Mouse (Mus musculus): ENCODE measurements at regions not wholly inside any gene's neighbourhood (a gene's known extent, or its start where the extent isn't known, plus 50 kb on each side); places are given as distances from the start of the nearest gene placed in this dataset.
A peak's percentile ranks its signal among the peaks of the same experiment; 100 is the strongest.

DNA sequence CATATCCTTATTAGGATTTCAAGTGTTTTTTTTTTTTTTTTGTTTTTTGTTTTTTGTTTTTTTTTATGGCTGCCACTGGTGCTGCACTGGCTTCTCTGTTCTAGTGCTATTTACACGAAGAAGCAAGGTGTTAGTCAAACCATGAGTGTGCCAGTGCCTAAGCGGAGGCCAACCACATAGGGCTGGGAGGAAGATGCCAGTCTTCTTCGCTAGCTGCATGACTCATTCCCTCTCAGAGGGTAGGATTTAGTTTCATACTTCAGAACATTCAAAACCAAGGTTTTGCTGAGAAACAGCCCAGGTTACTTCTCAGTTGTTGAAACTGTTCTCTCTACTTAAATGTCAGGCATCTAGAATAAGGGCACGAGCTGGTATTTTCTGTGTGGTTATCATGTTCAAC lies 72.6 kb downstream of the Icos start:
- no peak for DNase-seq (ENCODE audit: low spot score)

DNA sequence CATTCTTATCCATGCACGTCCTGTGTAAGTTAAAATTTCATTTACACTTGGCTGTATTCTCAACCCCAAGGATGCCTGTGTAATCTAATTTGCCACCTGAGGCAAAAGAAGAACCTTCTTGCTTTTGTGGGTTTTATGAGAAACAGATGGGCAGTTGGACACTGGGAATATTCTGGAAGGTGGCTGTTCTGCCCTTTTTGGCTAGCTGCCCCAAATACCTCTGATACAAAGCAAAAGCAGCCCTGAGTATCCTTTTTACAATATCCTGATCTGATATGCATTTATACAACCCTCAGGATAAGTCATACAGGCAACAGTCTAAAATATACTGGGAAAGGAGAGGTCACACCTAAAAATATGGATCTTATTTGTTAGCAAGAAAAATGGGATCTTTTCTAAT lies 75.9 kb downstream of the Icos start:
- no peak for DNase-seq (ENCODE audit: low spot score)

DNA sequence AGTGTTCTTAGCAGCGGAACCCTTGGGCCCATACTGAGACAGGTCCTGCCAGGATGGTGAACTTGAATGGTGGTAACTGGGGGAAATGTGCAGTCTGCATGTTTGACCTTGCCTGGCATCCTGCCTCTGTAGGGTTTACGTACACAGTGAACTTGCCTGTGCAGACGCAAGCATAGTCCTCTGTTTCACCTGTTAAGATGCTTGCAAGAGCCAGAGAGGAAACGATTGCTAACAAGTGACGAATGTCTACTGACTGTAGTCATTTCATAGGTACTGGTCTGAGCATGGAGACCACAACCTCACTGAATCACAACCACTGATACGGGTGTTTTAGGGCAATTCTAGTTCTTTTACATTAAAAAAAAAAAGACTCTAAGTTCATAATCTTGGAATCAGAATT lies 76.7 kb downstream of the Icos start:
- DNase-seq (ENCODE audit: low spot score) = no peak

DNA sequence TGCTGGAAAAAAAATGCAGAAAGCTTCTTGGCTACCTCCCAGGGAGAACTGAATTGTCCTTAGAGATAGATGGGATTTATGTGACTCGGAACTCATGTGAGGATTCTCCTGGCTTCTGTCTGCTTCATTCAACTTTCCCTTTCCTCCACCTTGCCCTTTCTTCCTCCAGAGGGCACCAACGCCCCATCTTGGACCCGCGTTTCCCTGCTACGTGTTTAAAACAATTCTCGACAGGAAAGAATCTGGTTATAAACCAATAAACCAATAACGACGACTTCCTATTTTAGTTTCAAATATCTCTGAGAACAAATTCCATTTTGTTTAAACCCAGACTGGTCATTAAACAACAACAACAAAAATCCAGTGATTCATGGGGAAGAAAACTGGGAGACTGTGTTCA lies 77.4 kb downstream of the Icos start:
- DNase-seq (ENCODE audit: low spot score) = peak; percentile 38

DNA sequence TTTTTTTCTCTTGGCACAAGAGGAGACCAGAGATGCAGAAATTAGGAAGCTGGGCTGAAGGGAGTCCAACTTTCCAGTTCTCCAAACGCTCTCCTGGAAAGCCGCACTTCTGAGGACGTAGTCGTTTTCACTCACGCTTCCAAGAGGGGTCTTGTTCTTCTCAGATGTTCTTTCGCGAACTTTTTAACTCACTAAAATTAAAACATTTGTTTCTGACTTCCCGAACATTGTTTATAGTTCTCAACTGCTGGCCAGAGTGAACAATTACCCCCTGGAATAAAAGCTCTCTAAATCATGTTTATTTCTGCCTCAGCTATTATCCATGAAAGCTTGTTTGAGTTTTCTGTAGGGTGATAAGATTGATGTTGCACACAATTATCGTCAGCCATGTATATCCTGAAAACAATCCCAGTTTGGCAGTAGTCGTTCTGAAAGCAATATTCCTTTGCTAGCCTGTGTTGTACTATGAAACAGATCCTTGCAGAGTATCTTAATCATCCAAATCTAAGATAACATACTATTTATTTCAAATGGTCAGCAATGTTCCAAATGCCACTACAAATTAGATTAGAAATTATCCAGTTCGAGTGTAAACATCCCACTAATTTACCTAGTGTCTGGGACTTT lies 82.3 kb downstream of the Icos start:
- DNase-seq (ENCODE audit: low spot score) = no peak

DNA sequence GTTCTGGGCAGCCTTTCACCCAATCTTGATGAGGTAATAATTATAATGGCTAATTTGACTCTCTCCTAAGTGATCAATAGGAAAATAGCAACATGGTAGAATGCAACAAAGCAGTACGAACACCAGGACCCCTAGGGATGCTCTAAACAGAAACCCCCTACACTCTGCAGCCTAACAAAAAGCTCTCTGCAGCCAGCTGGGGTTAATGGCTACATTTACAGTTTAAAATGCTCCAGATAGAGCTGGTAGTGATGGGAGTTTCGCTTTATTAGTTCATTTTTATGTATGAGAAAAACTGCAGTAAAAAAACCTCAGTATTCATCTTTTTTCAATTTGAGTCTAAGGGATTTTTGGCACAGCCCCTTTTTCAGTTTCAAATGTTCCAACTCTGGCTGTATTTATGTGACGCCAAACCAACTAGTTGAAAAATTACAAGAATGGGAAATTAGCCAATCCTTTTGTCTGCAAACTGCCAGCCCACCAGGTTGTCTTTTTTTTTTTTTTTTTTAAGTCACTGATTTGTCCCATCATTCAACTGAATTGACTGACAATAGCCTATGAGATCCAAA lies 84.2 kb downstream of the Icos start:
- no peak for DNase-seq (ENCODE audit: low spot score)

DNA sequence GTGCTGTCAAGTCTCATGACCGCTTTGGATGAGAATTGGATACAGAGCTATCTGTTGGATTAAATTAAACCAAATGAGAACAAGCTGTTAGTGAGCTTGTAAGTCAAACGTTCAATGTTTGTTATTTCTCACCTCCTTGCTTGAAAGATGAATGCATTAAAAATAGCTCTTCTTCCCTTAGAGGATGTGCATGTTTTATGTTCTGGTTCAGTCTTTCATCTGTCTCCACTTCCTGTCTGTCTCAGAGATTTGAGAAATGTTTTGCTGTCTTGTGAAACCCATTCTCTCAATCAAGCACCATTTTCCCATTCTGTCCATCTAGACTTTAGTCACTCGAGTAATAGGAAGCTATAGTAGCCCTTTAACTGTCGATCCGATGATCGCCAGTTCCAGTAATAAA lies 90.4 kb downstream of the Icos start:
- DNase-seq (ENCODE audit: low spot score) = no peak

DNA sequence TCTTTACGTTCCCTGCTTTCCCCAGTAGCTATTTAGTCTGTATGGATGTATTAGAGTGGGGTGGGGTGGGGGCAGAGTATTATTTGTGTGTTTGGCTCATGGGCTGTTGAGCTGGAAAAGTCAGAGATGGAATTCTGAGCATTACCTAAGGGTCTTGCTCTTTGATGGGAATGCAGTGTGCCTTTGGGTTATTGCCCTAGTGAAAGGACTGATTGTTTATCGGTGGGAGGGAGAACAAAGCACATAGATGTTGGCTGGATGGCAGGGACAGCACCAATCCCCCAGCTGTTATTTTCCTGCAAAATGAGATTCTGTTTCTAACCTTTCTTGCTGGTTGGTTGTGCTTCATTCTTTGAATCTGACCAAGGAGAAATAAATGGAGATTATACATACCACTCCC lies 96.4 kb downstream of the Icos start:
- no peak for DNase-seq (ENCODE audit: low spot score)

DNA sequence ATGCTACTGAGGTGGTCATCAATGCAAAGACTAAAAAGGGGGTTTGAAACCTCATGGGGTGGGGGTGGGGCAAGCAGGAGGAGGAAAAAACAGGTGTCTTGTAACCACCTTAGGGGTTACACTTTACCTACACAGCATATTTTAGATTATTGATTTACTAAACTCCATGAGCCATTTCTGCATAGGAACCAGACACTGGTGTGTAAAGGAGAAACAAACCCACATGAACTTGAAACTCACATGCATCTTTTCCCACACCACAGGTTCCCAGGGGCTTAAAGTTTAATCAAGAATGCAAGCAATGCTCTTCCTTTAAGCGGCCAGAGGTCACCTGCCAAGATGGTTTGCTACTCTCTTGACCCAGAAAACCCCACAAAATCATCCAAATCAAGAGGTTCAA lies 97.6 kb downstream of the Icos start:
- DNase-seq (ENCODE audit: low spot score) = no peak

DNA sequence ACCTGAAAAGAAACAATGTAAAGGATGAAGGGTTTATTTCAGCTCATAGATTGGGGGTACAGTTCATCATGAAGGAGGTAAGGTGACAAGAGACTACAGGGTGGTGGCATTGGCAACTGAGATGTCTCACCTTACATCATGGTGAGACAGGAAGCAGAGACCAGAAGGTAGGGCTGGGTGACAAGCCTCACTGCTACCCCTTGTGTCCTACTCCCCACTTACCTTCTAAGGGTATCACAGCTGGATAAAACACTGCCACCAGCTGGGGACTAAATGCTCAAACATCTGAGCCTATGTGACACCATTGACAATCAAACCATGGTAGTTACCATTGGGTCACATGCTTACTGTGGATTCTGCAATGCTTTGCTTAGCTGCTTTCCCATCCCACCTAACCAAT lies 107.0 kb downstream of the Icos start:
- no peak for DNase-seq (ENCODE audit: low spot score)

DNA sequence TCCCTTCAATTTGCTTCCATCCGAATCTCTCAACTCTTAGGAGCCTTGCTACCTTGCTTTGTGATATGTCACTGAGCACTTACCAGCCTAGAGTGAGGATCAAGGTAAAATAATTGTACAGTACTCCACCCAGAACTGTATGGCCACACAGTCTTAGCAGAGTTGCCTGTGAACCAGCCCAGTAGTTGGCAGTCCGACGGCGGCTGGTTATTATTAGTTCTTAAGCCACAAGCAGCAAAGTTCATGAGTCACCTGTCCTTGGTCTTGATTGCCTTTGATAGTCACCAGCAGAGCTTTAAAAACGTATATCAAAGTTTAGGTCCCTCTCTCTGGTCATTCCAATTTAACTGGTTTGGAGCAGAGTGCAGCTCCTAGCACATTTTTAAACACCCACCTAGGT lies 109.1 kb downstream of the Icos start:
- no peak for DNase-seq (ENCODE audit: low spot score)

DNA sequence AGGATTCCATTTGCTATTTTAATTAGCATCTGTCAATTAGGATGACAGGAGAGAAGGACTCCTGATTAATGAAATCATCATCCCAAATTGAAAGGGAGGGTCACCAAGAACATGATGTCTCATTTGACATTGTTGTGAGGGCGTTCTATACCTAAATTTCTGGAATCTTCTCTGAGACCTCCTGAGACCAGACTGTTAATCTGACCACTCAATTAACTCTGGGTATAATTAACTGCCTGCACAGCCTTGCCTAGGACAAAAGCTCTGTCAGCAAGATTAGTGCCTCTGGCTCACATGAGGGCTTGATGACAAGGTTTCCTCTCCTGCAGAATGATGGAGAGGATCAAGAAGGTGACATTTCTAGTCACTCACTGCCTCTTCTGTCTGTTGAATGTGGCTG lies 113.1 kb downstream of the Icos start:
- no peak for DNase-seq (ENCODE audit: low spot score)

DNA sequence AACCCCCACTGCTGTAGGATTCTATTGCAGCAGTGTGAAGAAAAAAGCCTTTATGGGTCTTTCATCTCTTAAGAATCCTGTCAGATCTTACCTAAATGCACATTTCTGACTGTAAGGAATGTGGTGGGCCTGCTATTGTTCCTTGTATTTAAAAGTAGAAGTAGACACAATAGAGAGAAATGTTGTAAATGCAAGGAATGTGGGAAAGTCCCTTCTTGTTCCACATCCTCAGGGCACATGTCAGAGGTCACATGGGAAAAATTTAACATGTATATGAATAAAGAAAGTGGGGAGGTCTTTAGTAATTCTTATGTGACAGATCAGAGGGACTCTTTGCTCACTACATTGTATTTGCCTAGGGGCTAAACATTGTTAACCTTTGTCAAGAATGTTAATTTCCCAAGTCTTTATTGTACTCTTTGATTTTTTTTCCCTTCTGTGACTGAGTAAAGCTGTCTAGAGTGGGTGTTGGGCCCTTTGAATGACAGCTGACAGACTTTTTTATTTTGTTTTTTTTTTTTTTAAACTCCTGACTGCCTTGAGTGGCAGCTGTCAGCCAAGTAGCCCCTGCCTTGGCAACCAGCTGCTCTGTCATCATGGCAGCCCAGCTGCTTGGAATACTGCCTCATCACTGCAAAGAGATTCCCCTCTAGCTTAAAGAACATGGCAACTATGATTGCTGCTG lies 117.9 kb downstream of the Icos start:
- no peak for DNase-seq (ENCODE audit: low spot score)

DNA sequence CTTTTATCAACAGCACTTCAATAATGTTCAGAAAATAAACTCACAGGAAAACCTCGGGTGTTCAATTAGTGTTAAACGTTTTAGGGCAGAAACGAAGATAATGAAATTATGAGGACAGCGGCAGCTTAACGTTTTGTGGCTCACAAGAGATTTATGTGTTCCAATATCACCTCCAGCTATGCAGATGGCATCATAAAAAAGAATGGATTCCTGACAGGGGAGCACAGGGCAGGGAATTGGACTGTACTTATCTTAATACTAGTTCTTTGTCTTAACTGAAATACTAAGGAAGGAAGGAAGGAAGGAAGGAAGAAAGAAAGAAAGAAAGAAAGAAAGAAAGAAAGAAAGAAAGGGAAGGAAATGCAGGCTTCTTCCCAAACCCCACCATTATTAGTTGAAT lies 121.6 kb downstream of the Icos start:
- no peak for DNase-seq (ENCODE audit: low spot score)

DNA sequence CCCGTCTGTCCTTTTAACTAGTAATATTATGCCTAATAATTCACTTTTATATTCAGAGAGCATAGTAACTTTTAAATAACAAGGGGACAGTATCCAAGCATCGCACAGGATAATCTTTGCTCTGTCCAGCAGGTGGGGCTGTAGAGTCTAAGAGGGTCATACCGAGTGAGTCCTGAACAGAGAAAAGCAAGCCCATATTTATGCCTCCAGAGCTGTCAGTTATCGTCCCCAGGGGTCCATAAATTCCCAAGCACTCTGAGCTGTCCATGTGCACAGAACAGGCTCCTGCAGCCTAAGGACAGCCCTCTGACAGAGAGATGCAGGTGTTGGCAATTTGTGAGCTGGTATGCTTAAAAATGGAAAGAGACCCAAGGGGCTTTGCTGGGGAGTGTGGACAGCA lies 124.0 kb downstream of the Icos start:
- no peak for DNase-seq (ENCODE audit: low spot score)

DNA sequence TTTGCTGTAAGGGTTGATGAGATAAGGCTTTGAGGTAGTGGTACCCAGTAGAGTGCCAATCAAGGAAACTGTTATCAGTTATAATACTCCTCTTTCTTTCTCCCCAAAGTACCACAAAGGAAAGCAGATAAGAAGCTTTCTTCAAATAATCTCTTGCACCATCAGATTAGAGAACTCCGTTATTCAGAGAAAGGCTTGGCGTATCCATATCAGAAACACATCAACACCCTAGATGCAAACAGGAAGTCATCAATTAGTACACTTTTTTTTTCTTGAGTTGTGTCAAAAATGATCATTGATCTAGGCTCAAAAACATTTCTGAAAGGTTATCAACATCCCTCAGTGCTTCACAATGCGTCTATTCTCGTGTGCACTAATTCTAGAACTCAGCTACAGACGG lies 124.6 kb downstream of the Icos start:
- no peak for DNase-seq (ENCODE audit: low spot score)

DNA sequence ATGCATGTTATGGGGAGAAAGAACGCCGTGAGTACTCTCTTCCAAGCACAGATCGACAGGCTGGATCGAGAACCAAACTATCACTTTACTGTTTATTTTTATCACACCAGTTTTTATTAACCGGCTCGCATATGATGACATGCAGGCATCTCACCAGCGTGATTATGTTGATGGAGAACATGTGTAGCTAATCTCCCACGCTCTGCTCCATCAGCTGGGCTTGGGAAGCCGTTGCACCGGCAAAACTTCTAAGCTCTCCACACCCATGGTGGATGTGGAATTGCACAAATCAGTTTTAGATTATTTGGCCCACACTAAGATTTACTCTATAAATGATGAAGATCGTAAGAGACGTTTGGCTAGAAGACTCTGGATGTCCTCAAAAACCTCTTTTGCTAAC lies 125.9 kb downstream of the Icos start:
- no peak for DNase-seq (ENCODE audit: low spot score)

DNA sequence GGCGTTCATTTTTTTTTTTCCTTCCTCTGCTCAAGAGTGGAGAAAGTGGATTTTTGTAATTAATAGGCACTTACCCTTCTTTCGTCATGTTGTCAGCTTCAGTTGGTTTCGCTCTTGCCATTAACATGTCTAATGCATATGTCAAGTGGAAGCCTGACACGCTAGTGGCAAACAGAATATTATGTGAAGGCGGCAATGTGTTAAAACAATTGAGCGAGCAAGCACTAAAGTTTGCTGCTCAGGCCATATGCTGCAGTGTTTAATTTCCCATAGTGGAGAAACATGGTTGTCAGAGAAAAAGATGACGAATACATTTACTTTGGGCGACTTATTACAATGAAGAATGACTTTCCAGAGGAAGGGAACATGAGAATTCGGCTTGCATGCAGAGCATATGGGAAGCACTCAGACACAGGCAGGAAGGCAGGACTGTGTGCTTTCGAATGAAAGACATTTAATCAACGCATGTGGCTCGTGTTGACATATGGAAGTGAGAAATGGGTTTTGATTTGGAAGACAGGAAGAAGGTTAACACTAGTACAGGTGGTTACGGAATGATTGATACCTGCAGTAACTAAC lies 134.1 kb downstream of the Icos start:
- DNase-seq (ENCODE audit: low spot score) = no peak

DNA sequence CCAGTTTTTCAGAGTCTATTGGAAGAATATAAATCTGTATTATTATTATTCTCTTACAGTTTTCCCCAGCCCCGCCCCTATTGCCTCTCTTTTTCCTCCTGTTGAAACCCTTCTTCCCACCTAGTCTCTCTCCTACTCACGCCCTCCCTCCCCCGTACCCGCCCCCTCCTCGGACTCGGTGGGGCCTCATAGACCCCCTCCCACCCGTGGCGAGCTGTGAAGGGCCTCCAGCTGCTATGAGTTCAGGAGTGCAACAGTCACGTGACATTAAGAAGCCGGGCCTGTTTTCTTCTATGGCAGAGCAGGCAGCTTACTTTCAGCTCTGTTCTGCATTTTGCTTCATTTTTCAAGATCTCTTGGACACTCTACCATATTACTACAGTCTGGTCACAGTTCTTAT lies 139.8 kb downstream of the Icos start:
- DNase-seq (ENCODE audit: low spot score) = no peak

DNA sequence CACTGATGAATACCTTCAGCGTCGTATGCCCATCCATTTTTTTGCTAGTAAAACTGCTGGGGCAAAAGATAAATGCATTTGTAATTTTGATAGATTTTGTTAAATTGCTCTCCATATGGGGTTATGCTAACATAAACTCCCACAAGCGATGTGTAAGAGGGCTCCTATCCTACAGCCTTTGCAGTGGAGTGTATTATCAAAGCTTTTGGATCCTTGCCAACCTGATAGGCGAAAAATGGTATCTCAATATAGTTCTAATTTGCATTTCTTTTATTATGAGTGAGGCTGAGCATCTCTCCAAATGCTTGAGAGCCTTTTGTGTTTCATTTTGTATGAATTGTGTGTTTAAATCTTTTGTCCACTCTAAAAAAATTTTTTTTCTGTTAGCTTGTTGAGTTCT lies 140.3 kb downstream of the Icos start:
- no peak for DNase-seq (ENCODE audit: low spot score)

DNA sequence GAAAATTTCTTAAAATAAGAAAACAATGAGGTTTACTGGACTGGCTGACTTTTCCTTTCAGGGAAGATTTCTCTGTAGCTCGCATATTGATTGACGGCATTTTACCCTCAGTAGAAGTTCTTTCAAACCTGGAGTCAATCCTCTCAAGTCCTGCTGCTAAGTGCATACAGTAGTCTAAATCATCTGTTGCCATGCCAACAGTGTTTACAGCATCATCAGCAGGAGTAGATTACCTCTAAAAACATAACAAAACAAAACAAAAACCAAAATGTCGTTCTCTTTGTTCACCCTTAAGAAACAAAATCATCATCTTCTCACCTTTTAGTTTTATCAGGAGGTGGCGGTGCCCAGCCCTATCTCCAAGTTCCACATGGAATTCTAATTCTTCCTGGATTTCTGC lies 143.8 kb downstream of the Icos start:
- DNase-seq (ENCODE audit: low spot score) = no peak

DNA sequence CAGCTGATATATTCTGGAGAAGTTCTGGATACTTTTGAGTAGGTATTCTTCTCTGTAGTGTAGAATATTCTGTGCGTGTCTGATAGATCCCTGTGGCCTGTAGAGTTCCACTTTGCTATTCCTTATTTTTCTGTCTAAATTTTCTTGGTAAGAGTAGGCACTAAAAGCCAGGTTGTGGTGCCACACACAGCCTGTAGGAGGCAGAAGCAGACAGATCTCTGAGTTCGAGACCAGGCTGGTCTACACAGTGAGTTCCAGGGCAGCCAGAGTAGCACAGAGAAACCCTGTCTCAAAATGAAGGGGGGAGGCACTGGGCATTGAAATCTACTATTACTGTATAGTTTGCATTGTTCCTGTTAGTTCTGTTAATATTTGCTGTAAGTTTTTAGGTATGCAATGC lies 147.4 kb downstream of the Icos start:
- no peak for DNase-seq (ENCODE audit: low spot score)
